Mouse (Mus musculus) cerebellum, postnatal 14 days (tissue): ENCODE data around the gene Cald1.
A peak's percentile ranks its signal among the peaks of the same experiment; 100 is the strongest.

Experiments
- DNase-seq, 2 experiments: peaks; one replicate each; pipeline ENCODE4 v3.0.0; 2021; ENCODE audit warnings: mixed read lengths in 2 of 2

Gene Cald1

DNA sequence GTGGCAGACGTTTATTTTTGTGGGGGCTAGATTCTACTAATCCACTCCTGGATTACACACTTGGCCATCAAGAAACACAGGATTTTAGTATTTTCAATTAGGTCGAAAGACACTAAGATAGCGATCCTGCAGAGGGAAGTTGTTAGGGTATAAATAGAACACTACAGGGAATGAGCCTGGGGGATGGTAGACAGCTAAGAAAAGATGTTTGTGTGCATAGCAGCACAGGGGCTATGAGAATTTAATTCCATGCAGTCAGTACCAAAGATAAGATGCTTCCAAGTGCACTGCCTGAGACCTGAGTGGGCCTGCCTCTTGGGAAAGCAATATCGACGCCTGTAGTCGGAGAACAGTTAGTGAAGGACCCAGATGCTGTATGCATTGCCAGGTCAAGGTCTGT, 172.2 kb downstream of the Cald1 start:
- DNase-seq: no peak

GRCm38 (mm10) chr6:34776396-34776795, 178.1 kb downstream of the Cald1 start:
- no peak for DNase-seq

GRCm38 (mm10) chr6:34777094-34777493, 178.8 kb downstream of the Cald1 start:
- DNase-seq: no peak

GRCm38 (mm10) chr6:34777981-34778668, 179.8 kb downstream of the Cald1 start:
- no peak for DNase-seq

- peak; percentile 97 to 98 for DNase-seq
These were observed 182.1 kb downstream of the Cald1 start, which contains the start of gene Agbl3 for GRCm38 (mm10) chr6:34780231-34780942. TSS of gene Agbl3 (plus strand) at chr6:34780432.

- peak in 1 of 2 experiments; percentile 6 for DNase-seq
These were observed 182.6 kb downstream of the Cald1 start for GRCm38 (mm10) chr6:34780943-34781289.

DNA sequence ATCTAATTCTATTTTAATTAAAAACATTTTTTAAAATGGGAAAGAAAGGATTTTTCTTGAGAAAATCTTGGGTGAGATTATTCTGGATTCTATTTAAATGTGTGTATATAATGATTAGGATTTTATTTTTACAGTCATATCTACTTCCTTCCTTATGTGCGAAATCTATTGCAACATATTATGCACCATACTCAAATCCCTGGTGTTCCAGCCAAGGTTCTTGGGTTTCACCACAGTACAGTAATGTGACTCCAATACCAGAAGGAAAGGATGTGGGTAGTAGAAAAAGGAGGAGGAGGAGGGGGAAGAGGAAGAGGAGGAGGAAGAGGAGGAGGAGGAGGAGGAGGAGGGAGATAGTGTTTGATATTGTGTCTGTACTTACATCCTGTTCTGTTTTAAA, 184.2 kb downstream of the Cald1 start:
- DNase-seq: no peak

DNA sequence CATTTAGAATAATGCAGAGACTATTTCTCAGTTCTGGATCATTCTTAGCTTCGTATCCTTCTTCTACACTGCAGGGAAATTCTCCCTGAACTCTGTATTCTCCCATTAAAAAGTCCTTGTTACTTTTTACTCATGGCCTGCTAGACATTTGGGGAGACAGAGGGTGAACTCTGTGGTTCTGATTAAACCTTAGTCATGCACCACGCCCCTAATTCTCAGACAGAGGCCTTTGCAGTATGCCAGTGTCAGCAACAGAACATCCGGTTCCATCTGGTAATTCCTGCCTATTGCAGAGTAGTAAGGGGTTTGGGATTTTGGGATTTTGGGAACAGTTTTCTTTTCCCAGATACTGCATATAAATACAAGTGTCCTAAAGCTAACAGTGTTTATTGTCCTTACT, 198.6 kb downstream of the Cald1 start:
- no peak for DNase-seq

DNA sequence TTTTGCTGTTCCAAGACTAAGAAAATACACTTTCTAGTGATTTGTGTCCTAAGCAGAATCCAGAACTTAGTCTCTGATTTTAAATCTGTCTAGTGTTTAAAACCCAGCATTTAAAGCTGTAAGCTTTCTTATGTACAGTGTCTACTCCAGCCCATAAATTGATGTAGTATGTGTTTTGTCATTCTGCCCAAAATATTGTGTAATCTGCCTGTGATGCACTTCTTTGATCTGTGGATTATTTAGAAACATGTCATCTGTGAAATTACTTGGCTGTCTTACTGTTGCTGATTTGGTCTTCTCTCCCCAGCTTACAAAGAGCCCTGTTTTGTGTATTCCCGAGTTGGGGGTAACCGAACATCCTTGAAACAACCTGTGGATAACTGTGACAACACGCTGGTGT, 199.6 kb downstream of the Cald1 start:
- no peak for DNase-seq

- DNase-seq: no peak
These were observed 207.3 kb downstream of the Cald1 start for GRCm38 (mm10) chr6:34805582-34805981.

DNA sequence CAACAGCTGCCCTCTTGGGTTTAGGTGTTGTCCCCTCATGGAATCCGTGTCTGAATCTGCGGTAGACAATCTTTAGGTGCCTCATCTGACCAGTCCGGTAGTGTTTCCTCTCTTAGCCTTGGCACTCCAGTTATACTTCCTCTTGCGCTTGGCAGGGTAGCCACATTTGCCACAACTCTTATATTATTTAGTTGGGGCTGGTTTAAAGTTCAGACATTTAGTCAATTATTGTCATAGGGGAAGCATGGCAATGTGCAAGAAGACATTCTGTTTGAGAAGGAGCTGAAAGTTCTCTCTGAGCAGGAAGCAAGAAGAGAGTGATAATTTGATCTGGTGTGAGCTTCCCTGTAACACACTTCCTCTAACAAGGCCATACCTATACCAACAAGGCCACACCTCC, 212.4 kb downstream of the Cald1 start:
- DNase-seq: no peak

DNA sequence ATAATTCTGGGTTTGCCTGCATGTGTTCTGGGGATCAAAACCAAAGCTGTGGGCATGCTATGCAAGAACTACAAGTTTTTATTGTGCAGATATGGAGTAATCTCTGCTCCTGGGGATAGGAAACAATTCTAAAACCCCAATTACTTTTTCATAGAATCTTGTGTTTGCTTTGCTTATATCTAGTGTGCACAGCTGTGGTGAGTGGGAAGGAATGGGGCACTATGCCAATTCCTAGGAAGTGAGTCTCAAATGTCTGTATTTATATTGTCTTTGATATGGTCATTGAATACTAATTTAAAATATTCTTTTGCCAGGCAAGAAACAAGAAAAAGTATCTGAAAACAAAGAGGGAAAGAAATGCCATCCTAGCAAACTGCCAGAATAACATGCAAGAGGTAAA, 226.1 kb downstream of the Cald1 start:
- no peak for DNase-seq
